Mouse (Mus musculus): ENCODE results near the gene Acat3. TPM values are rescaled to one million over a fixed set of nuclear protein-coding genes. Genes with fewer than 3 reads are reported as not detected.
"Not testable (repeated sequence)": the region's sequence is repeated elsewhere in the genome, so short reads cannot be mapped to it uniquely, and the experiment has no call there.

Gene Acat3
- polyA plus RNA-seq, 1 experiment from 2014 or later = 0.92 TPM

DNA sequence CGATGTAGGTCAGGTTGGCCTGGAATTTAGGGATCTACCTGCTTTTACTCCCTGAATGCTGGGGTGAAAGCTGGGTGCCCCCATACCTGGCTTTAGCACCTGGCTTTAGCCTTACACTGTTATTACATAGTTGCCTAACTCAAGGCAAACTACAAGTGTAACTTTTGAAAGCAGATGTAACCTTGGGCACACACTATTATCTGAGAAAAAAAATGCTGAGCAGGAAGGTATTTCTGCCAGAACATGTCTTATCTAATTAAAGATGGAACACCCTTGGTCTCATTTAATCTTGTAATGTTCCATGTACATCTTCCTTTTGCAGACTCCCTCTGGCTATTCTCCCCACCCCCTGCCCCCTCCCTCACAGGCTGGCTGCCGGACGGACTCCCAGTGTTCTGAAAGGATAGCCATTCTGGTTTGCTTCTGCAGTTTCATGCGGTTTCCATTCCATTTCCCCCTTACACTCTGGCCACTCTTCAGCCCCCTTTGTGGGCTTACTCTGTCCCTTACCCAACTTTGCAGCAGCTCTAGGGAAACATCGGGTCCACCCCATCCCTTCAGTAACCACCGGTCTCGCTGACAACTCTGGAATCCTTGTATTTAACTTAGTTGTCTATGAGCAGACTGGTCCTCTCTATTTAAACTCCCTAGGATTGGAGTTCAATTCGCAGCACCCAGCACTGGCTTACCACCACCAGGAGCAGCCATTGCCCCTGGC, 1.3 kb upstream of the Acat3 start:
- no peak for ATAC-seq
- Histone ChIP-seq H3K9me3 (no peaks in the 10 kb centered on the region), H3K4me3 (replicated peaks) (no peak overlapping the region), H3K36me3 (peaks cover 44% of the 10 kb centered on the region), H3K9ac (replicated peaks) (no peak overlapping the region), H3K4me2 (replicated peaks) (no peak overlapping the region), H3K27ac (no peak overlapping the region), H3K27me3 (no peaks in the 10 kb centered on the region), H3K4me1 (replicated peaks) (peaks cover 10% of the 10 kb centered on the region)
- WGBS = 81% methylated on average over 8 of the region's 8 CpGs

DNA sequence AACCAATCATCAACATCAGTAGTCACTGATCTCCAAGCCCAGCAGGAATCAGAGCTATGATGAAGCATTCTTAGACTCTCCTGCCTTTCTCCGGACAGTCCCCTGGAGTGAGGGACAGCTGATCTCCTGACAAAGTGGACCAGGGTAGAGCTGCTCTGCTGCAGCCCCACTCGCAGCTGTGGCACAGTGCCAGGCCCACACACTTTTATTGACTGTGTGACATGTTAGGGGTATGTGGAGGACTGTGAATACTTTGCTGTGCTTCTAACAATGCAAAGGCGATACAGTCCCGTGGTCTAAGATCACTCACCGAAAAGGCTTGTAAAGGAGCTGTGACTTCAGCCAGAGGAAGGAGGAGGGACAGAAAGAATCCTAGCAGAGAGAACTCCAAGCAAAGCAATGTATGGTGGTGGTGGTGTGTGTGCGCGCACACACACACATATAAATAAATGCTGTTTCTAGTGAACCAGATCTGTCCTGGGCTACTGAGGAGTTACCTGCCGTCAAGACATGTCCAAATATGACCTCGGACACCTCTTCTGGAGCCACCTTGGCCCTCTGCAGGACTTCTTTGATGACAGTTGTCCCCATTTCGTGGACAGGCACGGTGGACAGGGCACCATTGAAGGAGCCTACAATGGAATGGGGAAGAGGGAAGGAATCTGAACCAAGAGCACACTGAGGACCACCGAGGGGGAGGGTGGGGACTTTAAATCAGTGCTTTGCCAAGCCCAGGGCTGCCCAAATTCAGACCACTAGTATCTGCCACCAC, 837 bp downstream of the Acat3 start:
- H3K9me3 ChIP-seq; H3K4me3 ChIP-seq (replicated peaks); H3K27me3 ChIP-seq; H3K27ac ChIP-seq; H3K9ac ChIP-seq (replicated peaks): not testable (repeated sequence)
- H3K4me2 ChIP-seq (replicated peaks) = peak overlapping the region; percentile 50
- WGBS = 46% methylated on average over 2 of the region's 12 CpGs
- peak; percentile 74 for ATAC-seq
- H3K36me3 ChIP-seq = peaks cover 24% of the 10 kb centered on the region
- H3K4me1 ChIP-seq (replicated peaks) = peaks cover 10% of the 10 kb centered on the region

DNA sequence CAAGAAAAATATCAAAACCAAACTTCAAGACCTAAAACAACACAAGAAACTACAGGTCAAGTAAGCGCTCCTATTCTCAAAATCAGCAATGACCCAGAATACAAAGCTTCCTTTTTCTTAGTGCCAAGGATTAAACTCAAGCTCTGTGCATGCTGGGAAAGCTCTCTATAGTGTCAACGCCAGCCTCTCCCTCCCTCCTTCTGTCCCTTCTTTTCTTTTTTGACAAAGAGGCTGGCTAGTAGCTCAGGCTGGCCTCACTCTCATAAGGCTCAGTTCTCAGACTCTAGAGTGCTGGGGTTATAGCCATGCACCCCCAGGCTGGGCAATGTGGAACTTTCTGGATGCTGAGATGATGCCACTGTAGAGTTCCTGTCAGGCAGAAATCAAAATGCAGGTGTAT, 2.3 kb downstream of the Acat3 start:
- Histone ChIP-seq H3K4me1 (replicated peaks) (peaks cover 10% of the 10 kb centered on the region), H3K4me3 (replicated peaks) (no peak overlapping the region), H3K9ac (replicated peaks) (no peak overlapping the region), H3K9me3 (no peaks in the 10 kb centered on the region), H3K27me3 (no peaks in the 10 kb centered on the region), H3K27ac (no peak overlapping the region), H3K4me2 (replicated peaks) (no peak overlapping the region), H3K36me3 (peaks cover 11% of the 10 kb centered on the region)
- WGBS = 25% methylated on average over 2 of the region's 2 CpGs
- no peak for ATAC-seq

DNA sequence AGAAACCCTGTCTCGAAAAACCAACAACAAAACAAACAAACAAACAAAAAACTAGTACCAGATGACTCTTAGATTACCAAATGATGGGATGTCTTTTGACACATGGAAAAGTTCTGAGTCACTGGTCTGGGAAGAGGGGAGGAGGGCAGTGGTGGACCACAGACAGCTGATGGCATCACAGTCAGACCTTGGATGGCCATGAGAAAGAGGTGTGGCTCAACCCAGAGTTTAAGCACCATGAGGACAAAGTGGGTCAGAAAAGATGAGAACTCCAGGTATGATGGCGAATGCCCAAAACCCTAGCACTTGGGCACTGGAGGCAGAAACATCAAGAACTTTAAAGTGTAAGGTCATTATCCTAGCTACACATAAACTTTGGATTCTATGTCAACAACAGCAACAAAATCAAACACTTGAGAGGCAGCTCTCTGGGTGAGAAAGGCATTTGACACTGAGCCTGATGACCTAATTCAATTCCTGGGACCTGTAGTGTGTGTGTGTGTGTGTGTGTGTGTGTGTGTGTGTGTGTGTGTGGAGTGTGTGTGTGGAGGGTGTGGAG, 2.9 kb downstream of the Acat3 start:
- no peak overlapping the region for H3K4me2 ChIP-seq (replicated peaks)
- ATAC-seq = no peak
- H3K9ac ChIP-seq (replicated peaks) = no peak overlapping the region
- no peak overlapping the region for H3K4me3 ChIP-seq (replicated peaks)
- no peak overlapping the region for H3K27ac ChIP-seq
- no peaks in the 10 kb centered on the region for H3K9me3 ChIP-seq
- WGBS = 95% methylated on average over 2 of the region's 2 CpGs
- H3K27me3 ChIP-seq = no peaks in the 10 kb centered on the region
- H3K36me3 ChIP-seq = peaks cover 5% of the 10 kb centered on the region
- H3K4me1 ChIP-seq (replicated peaks) = peaks cover 10% of the 10 kb centered on the region

DNA sequence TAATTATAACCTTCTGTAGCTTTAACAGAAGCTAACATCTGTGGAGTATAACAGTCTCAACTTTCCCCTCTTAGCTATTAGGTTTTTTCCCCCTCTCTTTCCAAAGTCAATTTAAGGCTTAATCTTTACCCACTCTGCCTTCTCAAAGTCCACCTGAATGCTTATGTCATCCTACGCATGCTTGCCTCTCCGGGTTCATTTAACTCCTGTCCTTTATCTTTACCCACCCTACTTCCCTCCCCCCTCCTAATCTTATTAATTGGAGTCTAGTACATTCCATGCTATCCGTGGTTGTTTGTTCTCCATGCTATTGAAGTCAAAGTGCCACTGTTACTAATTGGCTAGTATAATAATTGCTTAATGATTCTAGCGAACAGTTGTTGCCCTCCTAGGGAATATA, 4.7 kb downstream of the Acat3 start:
- no peak overlapping the region for H3K9ac ChIP-seq (replicated peaks)
- H3K36me3 ChIP-seq = no peaks in the 10 kb centered on the region
- 44% methylated on average over 4 of the region's 4 CpGs for WGBS
- no peaks in the 10 kb centered on the region for H3K27me3 ChIP-seq
- H3K9me3 ChIP-seq = no peaks in the 10 kb centered on the region
- no peak overlapping the region for H3K4me3 ChIP-seq (replicated peaks)
- H3K4me2 ChIP-seq (replicated peaks) = no peak overlapping the region
- no peak for ATAC-seq
- H3K27ac ChIP-seq = no peak overlapping the region
- peaks cover 10% of the 10 kb centered on the region for H3K4me1 ChIP-seq (replicated peaks)

DNA sequence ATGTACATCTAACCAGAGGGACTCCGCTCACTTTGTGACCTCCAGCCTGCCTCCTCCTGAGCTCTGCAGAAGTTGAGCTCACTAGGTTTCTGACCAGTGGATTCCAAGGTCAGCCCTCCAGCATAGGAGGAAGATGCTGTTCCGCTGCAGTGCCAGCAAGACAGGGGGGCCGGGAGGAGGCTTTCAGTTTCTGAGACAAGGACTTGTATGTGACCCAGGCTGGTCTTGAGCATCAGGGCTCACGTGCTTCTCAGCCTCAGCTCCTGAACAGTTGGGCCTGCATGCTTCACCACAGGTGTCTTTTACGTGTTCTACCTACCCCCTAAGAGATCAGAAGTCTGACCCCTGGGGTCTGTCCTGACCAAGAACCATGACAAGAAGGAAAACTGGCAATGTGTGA, 8.8 kb downstream of the Acat3 start:
- H3K4me3 ChIP-seq (replicated peaks); H3K4me2 ChIP-seq (replicated peaks); H3K9me3 ChIP-seq; ATAC-seq; H3K27me3 ChIP-seq; H3K27ac ChIP-seq; H3K4me1 ChIP-seq (replicated peaks); H3K9ac ChIP-seq (replicated peaks): not testable (repeated sequence)
- H3K36me3 ChIP-seq = peaks cover 12% of the 10 kb centered on the region
- 83% methylated on average over 5 of the region's 5 CpGs for WGBS

DNA sequence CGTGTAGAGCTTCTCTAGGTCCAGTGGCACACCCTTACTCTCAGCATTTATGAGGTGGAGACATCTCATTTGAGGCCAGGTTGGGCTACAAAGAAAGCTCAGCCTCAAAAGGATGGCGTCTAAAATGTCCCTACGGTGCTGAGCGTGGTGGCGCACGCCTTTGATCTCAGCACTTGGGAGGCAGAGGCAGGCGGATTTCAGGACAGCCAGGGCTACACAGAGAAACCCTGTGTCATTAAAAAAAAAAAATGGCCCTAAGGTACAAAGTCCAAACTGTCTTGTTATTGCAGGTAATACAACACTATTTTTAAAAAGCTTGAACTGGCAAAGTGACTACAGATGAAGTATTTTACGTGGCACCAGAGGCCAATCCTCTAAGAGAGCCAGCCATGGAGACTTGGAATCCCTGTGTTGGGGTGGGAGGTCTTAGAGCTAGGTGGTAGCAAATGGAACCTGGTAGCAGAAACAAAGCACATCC, 14.7 kb downstream of the Acat3 start:
- no peak overlapping the region for H3K4me3 ChIP-seq (replicated peaks)
- no peak overlapping the region for H3K27ac ChIP-seq
- H3K4me2 ChIP-seq (replicated peaks) = no peak overlapping the region
- 89% methylated on average over 8 of the region's 8 CpGs for WGBS
- no peaks in the 10 kb centered on the region for H3K4me1 ChIP-seq (replicated peaks)
- H3K36me3 ChIP-seq = peaks cover 65% of the 10 kb centered on the region
- no peak overlapping the region for H3K9ac ChIP-seq (replicated peaks)
- H3K9me3 ChIP-seq = no peaks in the 10 kb centered on the region
- no peaks in the 10 kb centered on the region for H3K27me3 ChIP-seq
- ATAC-seq = no peak

DNA sequence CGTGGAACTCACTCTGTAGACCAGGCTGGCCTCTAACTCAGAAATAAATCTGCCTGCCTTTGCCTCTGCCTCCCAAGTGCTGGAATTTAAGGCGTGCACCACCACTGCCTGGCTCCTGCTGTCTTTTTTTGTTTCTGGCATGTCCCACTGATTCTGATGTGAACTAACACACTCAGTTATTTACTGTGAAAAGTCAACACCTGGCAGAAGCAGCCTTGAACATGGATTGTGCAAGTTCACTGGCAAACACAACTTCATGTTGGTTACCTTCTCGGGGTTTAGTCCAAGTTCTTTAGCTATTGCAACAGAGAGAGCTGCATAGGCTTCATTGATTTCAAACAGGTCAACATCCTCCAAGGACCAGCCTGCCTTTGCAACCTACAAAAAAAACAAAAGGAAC, 15.4 kb downstream of the Acat3 start:
- no peaks in the 10 kb centered on the region for H3K27me3 ChIP-seq
- H3K9me3 ChIP-seq = no peaks in the 10 kb centered on the region
- 94% methylated on average over 3 of the region's 3 CpGs for WGBS
- peaks cover 72% of the 10 kb centered on the region for H3K36me3 ChIP-seq
- H3K4me1 ChIP-seq (replicated peaks) = no peaks in the 10 kb centered on the region
- H3K27ac ChIP-seq = no peak overlapping the region
- no peak for ATAC-seq
- H3K4me2 ChIP-seq (replicated peaks) = no peak overlapping the region
- H3K4me3 ChIP-seq (replicated peaks) = no peak overlapping the region
- no peak overlapping the region for H3K9ac ChIP-seq (replicated peaks)

DNA sequence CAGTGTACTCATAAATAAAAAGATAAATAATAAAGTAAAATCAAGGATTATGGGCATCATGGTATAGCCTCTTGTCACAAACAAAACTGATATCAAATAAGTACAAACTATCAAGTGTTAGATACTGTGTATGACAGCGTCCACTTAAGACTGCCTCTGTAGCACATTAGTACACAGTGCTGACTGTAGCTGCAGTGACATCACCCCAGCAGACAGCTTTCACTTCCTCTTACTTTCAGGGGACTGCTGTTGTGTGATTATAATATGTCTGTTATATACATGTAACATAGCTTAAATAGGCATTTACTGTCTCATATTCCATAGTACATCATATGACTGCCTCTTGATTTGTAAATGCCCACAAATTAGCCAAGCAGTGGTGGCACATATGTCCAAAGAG, 19.3 kb downstream of the Acat3 start:
- H3K9me3 ChIP-seq = no peaks in the 10 kb centered on the region
- no peak overlapping the region for H3K4me2 ChIP-seq (replicated peaks)
- H3K36me3 ChIP-seq = peaks cover 71% of the 10 kb centered on the region
- no peak for ATAC-seq
- H3K27ac ChIP-seq = no peak overlapping the region
- H3K9ac ChIP-seq (replicated peaks) = no peak overlapping the region
- H3K4me3 ChIP-seq (replicated peaks) = no peak overlapping the region
- H3K27me3 ChIP-seq = no peaks in the 10 kb centered on the region
- H3K4me1 ChIP-seq (replicated peaks) = peaks cover 13% of the 10 kb centered on the region
- 88% methylated on average over 1 of the region's 1 CpGs for WGBS

DNA sequence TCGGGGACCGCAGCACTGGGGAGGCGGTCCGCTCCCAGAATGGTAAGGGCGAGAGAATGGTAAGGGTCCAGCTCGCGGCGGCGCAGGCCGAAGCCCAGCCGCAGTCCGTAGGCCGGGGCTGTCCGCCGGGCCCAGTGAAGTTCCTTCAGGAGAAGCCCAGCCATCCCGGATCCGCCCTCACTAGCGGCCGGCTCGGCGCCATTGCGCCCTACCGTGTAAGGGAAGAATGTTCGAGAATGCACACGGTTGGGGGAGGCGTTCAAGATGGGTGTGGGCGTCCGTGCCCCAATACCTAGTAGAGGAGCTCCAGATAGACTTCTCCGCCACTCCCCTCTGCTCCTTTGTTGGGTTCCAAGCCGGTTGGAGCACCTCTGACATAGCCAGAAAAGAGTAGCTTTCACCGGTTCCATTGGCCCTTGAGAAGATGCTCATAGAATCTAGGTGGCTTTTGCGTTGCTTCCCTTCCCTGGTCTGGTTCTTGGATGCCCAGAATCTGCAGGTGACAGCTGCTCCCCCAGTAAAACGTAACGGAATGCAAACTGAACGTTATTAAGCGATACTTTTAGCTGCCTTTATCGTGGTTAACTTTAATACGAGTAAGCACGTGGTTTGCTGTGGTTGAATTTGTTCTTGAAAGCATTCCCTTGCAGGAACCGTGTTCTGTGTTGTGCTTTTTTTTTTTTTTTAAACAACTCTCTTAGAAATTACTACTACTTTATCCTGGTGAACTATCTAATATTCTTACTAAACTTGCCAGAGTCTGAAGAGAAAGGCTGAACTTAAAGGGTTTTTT, 23.6 kb downstream of the Acat3 start:
- under 1% methylated on average over 40 of the region's 40 CpGs for WGBS

DNA sequence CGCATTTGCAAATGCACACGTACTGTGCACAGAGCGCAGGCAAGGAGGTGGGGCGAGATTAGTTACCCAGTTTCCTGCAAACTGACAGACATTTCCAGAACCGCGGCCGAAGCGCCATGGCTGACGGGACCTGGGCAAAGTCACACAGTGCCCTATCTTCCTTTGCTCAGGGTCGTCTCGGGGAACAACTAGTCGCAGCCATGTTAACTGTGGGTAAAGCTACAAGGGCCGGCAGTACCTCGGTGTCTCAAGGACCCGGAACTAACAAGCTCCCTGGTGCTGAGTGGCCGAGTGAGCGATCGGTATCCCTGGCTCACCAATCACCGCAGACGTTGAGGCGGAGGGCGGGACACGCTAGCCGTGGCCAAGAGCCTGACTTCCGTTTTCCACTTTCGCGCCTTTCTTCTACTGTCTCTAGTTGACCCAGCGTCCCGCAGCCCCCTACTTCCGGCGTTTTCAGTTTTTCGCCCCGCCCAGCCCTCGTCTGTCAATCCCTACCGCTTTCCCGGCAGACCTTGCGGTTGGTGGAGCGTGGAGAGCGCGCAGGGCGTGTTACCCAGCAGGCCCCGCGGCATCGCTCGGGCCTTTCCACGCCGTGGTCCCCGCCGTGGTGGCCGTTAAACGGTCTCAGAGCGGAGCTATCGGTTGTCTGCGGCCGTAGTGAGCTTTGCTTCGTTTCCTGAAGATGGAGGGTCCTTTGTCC, 24.4 kb downstream of the Acat3 start, which contains the start of gene Mrpl18:
Gene Mrpl18, minus strand, starts transcription at position 465 of the 703 bp plus-strand sequence.
- peaks cover 55% of the 10 kb centered on the region for H3K36me3 ChIP-seq
- WGBS = under 1% methylated on average over 56 of the region's 56 CpGs

More for the DNA sequence above, 23.6 kb downstream of the Acat3 start:
- Histone ChIP-seq H3K9me3 (no peaks in the 10 kb centered on the region), H3K27ac (peak overlapping the region; percentile 81), H3K4me1 (replicated peaks) (peaks cover 21% of the 10 kb centered on the region), H3K27me3 (no peaks in the 10 kb centered on the region), H3K9ac (replicated peaks) (peak overlapping the region; percentile 97), H3K36me3 (peaks cover 54% of the 10 kb centered on the region), H3K4me3 (replicated peaks) (peak overlapping the region; percentile 85), H3K4me2 (replicated peaks) (peak overlapping the region; percentile 91)
- peak; percentile 72 for ATAC-seq

More for the DNA sequence above, 24.4 kb downstream of the Acat3 start, which contains the start of gene Mrpl18:
- Histone ChIP-seq H3K4me2 (replicated peaks) (peak within 1 kb of the TSS; percentile 91), H3K27me3 (no peaks in the 10 kb centered on the region), H3K4me1 (replicated peaks) (peaks cover 21% of the 10 kb centered on the region), H3K27ac (peak within 1 kb of the TSS; percentile 81), H3K9ac (replicated peaks) (peak within 1 kb of the TSS; percentile 97), H3K4me3 (replicated peaks) (peak within 1 kb of the TSS; percentile 85), H3K9me3 (no peaks in the 10 kb centered on the region)
- peak; percentile 99 for ATAC-seq
